Mouse (Mus musculus) bone marrow macrophage, adult 2 months (primary cell): ENCODE results near the gene Slc22a8. TPM values are rescaled to one million over a fixed set of nuclear protein-coding genes. Genes with fewer than 3 reads are reported as not detected.

Experiments used
- H3K27ac ChIP-seq: 2 replicates; pipeline ENCODE4 v1.5.1; 2012; ENCODE audit warnings: low read depth, low read length; ENCODE audit not compliant: insufficient read depth
- H3K4me1 ChIP-seq: 2 replicates; pipeline ENCODE4 v1.6.1; 2012; ENCODE audit warnings: low read length; ENCODE audit not compliant: control insufficient read depth, insufficient read depth
- H3K4me3 ChIP-seq: 2 replicates; pipeline ENCODE4 v1.5.1; 2012; ENCODE audit warnings: mild to moderate bottlenecking, low read length, moderate library complexity; ENCODE audit not compliant: insufficient read depth
- CTCF ChIP-seq: IDR thresholded peaks from 2 replicates; pipeline ENCODE4 v1.5.1; 2012; ENCODE audit warnings: low read depth, mild to moderate bottlenecking, low read length, moderate library complexity
- POLR2A ChIP-seq: IDR thresholded peaks from 2 replicates; pipeline ENCODE4 v1.6.1; 2012; ENCODE audit warnings: mild to moderate bottlenecking, low read depth, low read length, borderline replicate concordance
- polyA plus RNA-seq: library from polyadenylated mRNA; stranded (reverse); fragments of >200 nt; gene quantifications from 2 replicates; pipeline ENCODE4 v1.2.4, GENCODE M21; 2012; ENCODE audit not compliant: missing spikeins, insufficient read depth, insufficient read length

Gene Slc22a8
- not detected in 2 replicates for polyA plus RNA-seq

GRCm38 (mm10) chr19:8590954-8591353 is at the start of gene Slc22a8:
TSS of gene Slc22a8 (plus strand) at chr19:8591254.
- H3K4me1 ChIP-seq = no peaks in the 10 kb centered on the region
- TF ChIP-seq CTCF (no peak), POLR2A (no peak)
- H3K27ac ChIP-seq = no peak within 1 kb of the TSS
- no peak within 1 kb of the TSS for H3K4me3 ChIP-seq

GRCm38 (mm10) chr19:8558897-8559296 is 32.2 kb upstream of the Slc22a8 start:
- H3K4me3 ChIP-seq = no peak overlapping the region
- no peak for TF ChIP-seq CTCF
- TF ChIP-seq POLR2A = no peak
- peaks cover 7% of the 10 kb centered on the region for H3K4me1 ChIP-seq
- no peak overlapping the region for H3K27ac ChIP-seq

- H3K4me1 ChIP-seq = peaks cover 4% of the 10 kb centered on the region
- H3K4me3 ChIP-seq = no peak overlapping the region
- TF ChIP-seq POLR2A = no peak
- no peak for TF ChIP-seq CTCF
- no peak overlapping the region for H3K27ac ChIP-seq
Observed at GRCm38 (mm10) chr19:8564021-8564420, 27.0 kb upstream of the Slc22a8 start.

- H3K4me1 ChIP-seq = no peaks in the 10 kb centered on the region; the same call in 1 of the 2 replicates
- H3K27ac ChIP-seq = no peak overlapping the region
- no peak overlapping the region for H3K4me3 ChIP-seq
- TF ChIP-seq CTCF (no peak), POLR2A (no peak)
Observed at GRCm38 (mm10) chr19:8564469-8564868, 26.6 kb upstream of the Slc22a8 start.

- no peak overlapping the region for H3K4me3 ChIP-seq
- no peak overlapping the region for H3K27ac ChIP-seq
- TF ChIP-seq CTCF (no peak), POLR2A (no peak)
- H3K4me1 ChIP-seq = no peaks in the 10 kb centered on the region
Observed at GRCm38 (mm10) chr19:8565262-8565661, 25.8 kb upstream of the Slc22a8 start.

- no peak overlapping the region for H3K4me3 ChIP-seq
- TF ChIP-seq CTCF = no peak
- no peak for TF ChIP-seq POLR2A
- H3K4me1 ChIP-seq = no peaks in the 10 kb centered on the region
- H3K27ac ChIP-seq = no peak overlapping the region
Observed at GRCm38 (mm10) chr19:8565985-8566384, 25.1 kb upstream of the Slc22a8 start.

- no peak for TF ChIP-seq CTCF
- TF ChIP-seq POLR2A = no peak
- Histone ChIP-seq H3K4me1 (no peaks in the 10 kb centered on the region), H3K4me3 (no peak overlapping the region), H3K27ac (no peak overlapping the region)
Observed at GRCm38 (mm10) chr19:8567104-8567880, 23.8 kb upstream of the Slc22a8 start.

- TF ChIP-seq CTCF (peak; percentile 21; the same call in 1 of the 2 replicates), POLR2A (no peak)
- H3K27ac ChIP-seq = no peak overlapping the region
- no peaks in the 10 kb centered on the region for H3K4me1 ChIP-seq
- no peak overlapping the region for H3K4me3 ChIP-seq
Observed at GRCm38 (mm10) chr19:8569453-8569863, 21.6 kb upstream of the Slc22a8 start.

GRCm38 (mm10) chr19:8570341-8571040 is 20.6 kb upstream of the Slc22a8 start:
- TF ChIP-seq CTCF (no peak), POLR2A (no peak)
- Histone ChIP-seq H3K27ac (no peak overlapping the region), H3K4me3 (no peak overlapping the region), H3K4me1 (no peaks in the 10 kb centered on the region)

GRCm38 (mm10) chr19:8571746-8572145 is 19.3 kb upstream of the Slc22a8 start:
- H3K4me1 ChIP-seq = no peaks in the 10 kb centered on the region
- H3K4me3 ChIP-seq = no peak overlapping the region
- TF ChIP-seq CTCF = no peak
- TF ChIP-seq POLR2A = no peak
- no peak overlapping the region for H3K27ac ChIP-seq
